Mouse (Mus musculus): ENCODE measurements at regions not wholly inside any gene's neighbourhood (a gene's known extent, or its start where the extent isn't known, plus 50 kb on each side); places are given as distances from the start of the nearest gene placed in this dataset.

DNA sequence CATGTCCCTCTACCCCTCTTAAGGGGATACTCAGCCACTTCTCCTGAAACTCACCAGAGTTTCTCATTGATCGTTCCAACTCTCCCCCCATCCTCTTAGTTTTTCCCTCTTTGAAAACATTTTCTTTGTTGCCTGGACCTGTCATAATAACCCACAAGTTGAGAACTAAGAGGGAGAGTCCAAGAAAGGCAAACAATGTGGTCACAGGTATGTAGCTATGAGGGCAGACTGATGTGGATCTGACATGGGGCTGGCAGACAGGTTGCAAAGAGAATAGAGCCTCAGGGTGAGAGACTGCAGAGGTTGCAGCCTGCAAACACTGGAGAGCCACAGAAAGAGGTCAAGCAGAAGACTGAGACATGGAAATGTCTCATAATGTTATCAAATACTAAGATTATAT is 69.9 kb upstream of the Rbms1 start:
- Histone ChIP-seq H3K9ac (ENCODE audit: low read length) (no peak overlapping the region), H3K4me1 (ENCODE audit: control insufficient read depth, insufficient read depth, low read length) (no peaks in the 10 kb centered on the region), H3K4me3 (ENCODE audit: low read length) (no peak overlapping the region), H3K36me3 (ENCODE audit: control insufficient read depth, insufficient read depth) (no peaks in the 10 kb centered on the region), H3K9me3 (replicated peaks; ENCODE audit: control insufficient read depth, low read length) (no peaks in the 10 kb centered on the region), H3K27me3 (ENCODE audit: control insufficient read depth, insufficient read depth, low read length) (no peaks in the 10 kb centered on the region), H3K4me2 (ENCODE audit: low read depth, low read length) (no peak overlapping the region), H3K27ac (ENCODE audit: low read length) (no peak overlapping the region)
- 94% methylated on average over 1 of the region's 1 CpGs for WGBS
- ATAC-seq (replicated peaks; ENCODE audit: extremely low read depth, insufficient read depth, low FRiP score), result no peak

- ATAC-seq (replicated peaks; ENCODE audit: extremely low read depth, insufficient read depth, low FRiP score), result no peak
- Histone ChIP-seq H3K36me3 (ENCODE audit: control insufficient read depth, insufficient read depth) (no peaks in the 10 kb centered on the region), H3K27ac (ENCODE audit: low read length) (no peak overlapping the region), H3K9ac (ENCODE audit: low read length) (no peak overlapping the region), H3K9me3 (replicated peaks; ENCODE audit: control insufficient read depth, low read length) (no peaks in the 10 kb centered on the region), H3K4me3 (ENCODE audit: low read length) (no peak overlapping the region), H3K4me1 (ENCODE audit: control insufficient read depth, insufficient read depth, low read length) (no peaks in the 10 kb centered on the region), H3K4me2 (ENCODE audit: low read depth, low read length) (no peak overlapping the region), H3K27me3 (ENCODE audit: control insufficient read depth, insufficient read depth, low read length) (no peaks in the 10 kb centered on the region)
- WGBS, result 84% methylated on average over 2 of the region's 2 CpGs
Measured at GRCm38 (mm10) chr2:61029706-61030105, 66.7 kb upstream of the Rbms1 start.

DNA sequence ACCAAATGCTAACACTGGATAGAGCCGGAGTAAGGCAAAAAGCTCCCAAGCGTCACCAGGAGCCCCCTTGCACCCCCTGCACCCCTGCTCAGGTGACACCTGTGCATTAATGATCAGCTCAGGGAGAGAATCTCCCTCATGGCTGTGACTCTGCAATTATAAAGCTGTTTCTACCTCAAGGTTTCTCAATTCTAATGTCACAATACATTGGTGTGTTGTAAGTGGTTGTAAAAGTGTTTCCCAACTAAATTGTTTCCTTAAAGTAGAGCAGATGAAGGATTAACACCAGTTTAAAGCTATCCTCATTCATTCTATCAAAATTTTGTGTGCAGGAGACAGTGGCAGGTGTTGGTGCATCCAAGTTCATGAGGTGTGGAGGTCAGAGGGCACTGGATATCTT is 65.6 kb upstream of the Rbms1 start:
- Histone ChIP-seq H3K27me3 (ENCODE audit: control insufficient read depth, insufficient read depth, low read length) (no peaks in the 10 kb centered on the region), H3K9me3 (replicated peaks; ENCODE audit: control insufficient read depth, low read length) (no peaks in the 10 kb centered on the region), H3K4me1 (ENCODE audit: control insufficient read depth, insufficient read depth, low read length) (no peaks in the 10 kb centered on the region), H3K9ac (ENCODE audit: low read length) (no peak overlapping the region), H3K27ac (ENCODE audit: low read length) (no peak overlapping the region), H3K4me2 (ENCODE audit: low read depth, low read length) (no peak overlapping the region), H3K36me3 (ENCODE audit: control insufficient read depth, insufficient read depth) (no peaks in the 10 kb centered on the region), H3K4me3 (ENCODE audit: low read length) (no peak overlapping the region)
- no peak for ATAC-seq (replicated peaks; ENCODE audit: extremely low read depth, insufficient read depth, low FRiP score)
- 75% methylated on average over 2 of the region's 2 CpGs for WGBS

GRCm38 (mm10) chr2:61027686-61028085 is 64.7 kb upstream of the Rbms1 start:
- H3K27ac ChIP-seq (ENCODE audit: low read length), result no peak overlapping the region
- no peak overlapping the region for H3K9ac ChIP-seq (ENCODE audit: low read length)
- no peaks in the 10 kb centered on the region; the same call in 1 of the 2 replicates for H3K4me1 ChIP-seq (ENCODE audit: control insufficient read depth, insufficient read depth, low read length)
- 77% methylated on average over 4 of the region's 4 CpGs for WGBS
- no peak overlapping the region for H3K4me2 ChIP-seq (ENCODE audit: low read depth, low read length)
- ATAC-seq (replicated peaks; ENCODE audit: extremely low read depth, insufficient read depth, low FRiP score), result no peak
- H3K4me3 ChIP-seq (ENCODE audit: low read length), result no peak overlapping the region
- no peaks in the 10 kb centered on the region for H3K27me3 ChIP-seq (ENCODE audit: control insufficient read depth, insufficient read depth, low read length)
- no peaks in the 10 kb centered on the region for H3K9me3 ChIP-seq (replicated peaks; ENCODE audit: control insufficient read depth, low read length)
- no peaks in the 10 kb centered on the region for H3K36me3 ChIP-seq (ENCODE audit: control insufficient read depth, insufficient read depth)

GRCm38 (mm10) chr2:61022411-61022810 is 59.4 kb upstream of the Rbms1 start:
- Histone ChIP-seq H3K27ac (ENCODE audit: low read length) (no peak overlapping the region), H3K4me2 (ENCODE audit: low read depth, low read length) (no peak overlapping the region), H3K9me3 (replicated peaks; ENCODE audit: control insufficient read depth, low read length) (no peaks in the 10 kb centered on the region), H3K27me3 (ENCODE audit: control insufficient read depth, insufficient read depth, low read length) (no peaks in the 10 kb centered on the region), H3K4me3 (ENCODE audit: low read length) (no peak overlapping the region), H3K9ac (ENCODE audit: low read length) (no peak overlapping the region), H3K36me3 (ENCODE audit: control insufficient read depth, insufficient read depth) (no peaks in the 10 kb centered on the region), H3K4me1 (ENCODE audit: control insufficient read depth, insufficient read depth, low read length) (peaks cover 5% of the 10 kb centered on the region)
- WGBS, result 93% methylated on average over 5 of the region's 5 CpGs
- no peak for ATAC-seq (replicated peaks; ENCODE audit: extremely low read depth, insufficient read depth, low FRiP score)

DNA sequence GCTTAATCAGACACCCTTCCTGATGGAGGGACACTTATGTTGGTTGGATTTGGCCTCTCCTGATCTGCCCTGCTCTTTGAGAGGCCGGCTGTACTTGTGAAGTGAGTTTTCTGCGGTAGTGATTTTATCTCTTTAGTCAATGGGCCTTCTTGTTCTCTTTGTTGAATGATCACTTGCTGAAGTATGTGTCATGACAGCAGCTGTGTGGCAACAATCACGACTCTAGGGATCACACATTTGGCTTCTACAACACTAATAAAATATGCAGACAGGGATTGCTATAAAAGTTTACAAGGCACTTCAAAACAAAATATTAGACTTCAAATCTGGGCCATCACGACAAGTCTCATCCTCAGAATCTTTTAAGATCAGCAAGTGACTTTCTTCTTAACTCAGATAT is 57.8 kb upstream of the Rbms1 start:
- H3K27ac ChIP-seq (ENCODE audit: low read length), result no peak overlapping the region

GRCm38 (mm10) chr2:61013006-61013405 is 50.0 kb upstream of the Rbms1 start:
- no peaks in the 10 kb centered on the region for H3K36me3 ChIP-seq (ENCODE audit: control insufficient read depth, insufficient read depth)
- H3K27me3 ChIP-seq (ENCODE audit: control insufficient read depth, insufficient read depth, low read length), result no peaks in the 10 kb centered on the region
- H3K4me3 ChIP-seq (ENCODE audit: low read length), result no peak overlapping the region
- no peak overlapping the region for H3K9ac ChIP-seq (ENCODE audit: low read length)
- H3K27ac ChIP-seq (ENCODE audit: low read length), result no peak overlapping the region
- no peaks in the 10 kb centered on the region for H3K9me3 ChIP-seq (replicated peaks; ENCODE audit: control insufficient read depth, low read length)
- WGBS, result 18% methylated on average over 6 of the region's 6 CpGs
- H3K4me1 ChIP-seq (ENCODE audit: control insufficient read depth, insufficient read depth, low read length), result no peaks in the 10 kb centered on the region
- no peak overlapping the region for H3K4me2 ChIP-seq (ENCODE audit: low read depth, low read length)
- ATAC-seq (replicated peaks; ENCODE audit: extremely low read depth, insufficient read depth, low FRiP score), result no peak; the same call in 1 of the 2 replicates

More for the DNA sequence above, 57.8 kb upstream of the Rbms1 start:
- Histone ChIP-seq H3K36me3 (ENCODE audit: control insufficient read depth, insufficient read depth) (no peaks in the 10 kb centered on the region), H3K9me3 (replicated peaks; ENCODE audit: control insufficient read depth, low read length) (no peaks in the 10 kb centered on the region), H3K4me2 (ENCODE audit: low read depth, low read length) (no peak overlapping the region), H3K4me1 (ENCODE audit: control insufficient read depth, insufficient read depth, low read length) (peaks cover 5% of the 10 kb centered on the region), H3K4me3 (ENCODE audit: low read length) (no peak overlapping the region), H3K27me3 (ENCODE audit: control insufficient read depth, insufficient read depth, low read length) (no peaks in the 10 kb centered on the region), H3K9ac (ENCODE audit: low read length) (no peak overlapping the region)
- ATAC-seq (replicated peaks; ENCODE audit: extremely low read depth, insufficient read depth, low FRiP score), result no peak
- WGBS, result 35% methylated on average over 4 of the region's 4 CpGs
